Mouse (Mus musculus) small intestine, adult 2 months (tissue): ENCODE measurements around the gene Usp7.

ENCODE experiments used
- CTCF ChIP-seq: fragments of 200-500 bp; IDR thresholded peaks from 2 replicates; pipeline ENCODE4 v1.5.1; 2012; ENCODE audit warnings: low read depth, mild to moderate bottlenecking, control low read depth, inconsistent platforms, low read length, moderate library complexity, mixed read lengths; ENCODE audit not compliant: insufficient replicate concordance, insufficient read length; ENCODE audit errors: extremely low read depth
- POLR2A ChIP-seq: fragments of 200-500 bp; IDR thresholded peaks from 2 replicates; pipeline ENCODE4 v1.6.1; 2012; ENCODE audit warnings: low read depth, mild to moderate bottlenecking, control low read depth, inconsistent platforms, low read length, moderate library complexity

DNA sequence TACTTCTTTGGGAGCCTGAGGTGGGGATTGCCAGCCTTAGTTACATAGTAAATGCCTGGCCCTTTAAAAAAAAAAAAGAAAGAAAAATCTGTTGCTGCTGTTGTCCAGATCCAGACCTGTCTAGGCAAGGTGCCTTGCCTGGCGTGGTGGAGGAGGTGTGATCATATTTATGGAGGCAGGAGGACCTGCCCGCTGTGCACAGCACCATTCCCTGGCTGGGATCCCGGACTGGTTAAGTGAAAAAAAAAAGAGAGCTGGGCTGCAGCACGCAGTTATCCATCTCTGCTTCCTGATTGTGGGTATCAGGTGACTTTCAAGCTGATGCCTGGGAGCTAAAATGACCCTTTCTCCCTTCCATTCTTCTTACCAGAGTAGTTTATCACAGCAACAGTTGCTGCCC lies 107.0 kb downstream of the Usp7 start:
- TF ChIP-seq CTCF (no peak), POLR2A (no peak)
